Mouse (Mus musculus) cerebellum, adult (tissue): Measurements from ENCODE around the gene Iah1.

Experiments used
- ATAC-seq: cut with Nextera tagmentation; 2 replicates; pipeline ENCODE4 v1.9.2; 2017; ENCODE audit warnings: mild to moderate bottlenecking, moderate library complexity, mixed read lengths; ENCODE audit not compliant: insufficient number of reproducible peaks, low FRiP score, low TSS enrichment

The Iah1 gene

GRCm38 (mm10) chr12:21318143-21318895 is 2.1 kb downstream of the Iah1 start:
- ATAC-seq = no peak

GRCm38 (mm10) chr12:21320317-21320716 is 4.1 kb downstream of the Iah1 start:
- ATAC-seq = no peak

GRCm38 (mm10) chr12:21321170-21321569 is 5.0 kb downstream of the Iah1 start:
- no peak for ATAC-seq

DNA sequence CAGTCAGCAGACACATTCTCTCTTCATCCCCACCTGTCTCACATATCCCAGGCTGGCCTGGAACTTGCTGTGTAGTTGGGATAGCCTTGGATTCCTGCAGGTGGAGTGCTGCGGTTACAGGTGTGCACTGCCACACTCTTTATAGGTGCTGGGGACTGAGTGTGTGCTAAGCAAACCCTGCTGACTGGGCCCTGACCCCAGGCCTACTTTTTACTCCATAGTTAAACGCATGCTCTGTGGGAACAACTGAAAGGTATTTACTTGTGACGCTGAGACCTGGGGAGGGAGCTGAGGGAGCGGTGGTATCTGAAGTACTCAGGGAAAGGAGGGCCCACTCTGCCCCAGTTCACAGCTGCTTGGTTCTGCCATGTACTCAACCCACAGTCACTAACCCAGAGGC is 6.1 kb downstream of the Iah1 start:
- ATAC-seq = no peak

DNA sequence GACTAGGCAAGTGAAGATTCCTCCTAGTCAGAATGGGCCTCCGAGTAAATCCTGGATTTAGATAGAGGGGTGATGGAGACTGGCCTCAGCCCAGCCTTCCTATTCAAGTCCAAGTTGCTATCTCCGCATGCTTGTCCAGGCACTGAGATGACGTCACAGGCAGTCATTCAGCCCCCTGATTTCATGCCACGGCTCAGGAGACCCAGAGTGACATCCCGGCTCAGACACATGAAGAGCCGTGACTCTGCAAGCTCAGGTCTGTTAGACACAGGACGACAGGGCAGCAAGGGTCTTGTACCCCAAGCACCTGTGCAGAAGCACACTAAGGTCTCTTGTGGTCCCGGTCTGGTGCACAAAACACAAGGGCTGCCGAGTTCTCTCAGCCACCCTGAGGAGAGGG is 6.7 kb downstream of the Iah1 start:
- ATAC-seq = no peak

- no peak for ATAC-seq
Measured at GRCm38 (mm10) chr12:21324101-21324500, 7.9 kb downstream of the Iah1 start.

GRCm38 (mm10) chr12:21325266-21325665 is 9.1 kb downstream of the Iah1 start:
- ATAC-seq = no peak

DNA sequence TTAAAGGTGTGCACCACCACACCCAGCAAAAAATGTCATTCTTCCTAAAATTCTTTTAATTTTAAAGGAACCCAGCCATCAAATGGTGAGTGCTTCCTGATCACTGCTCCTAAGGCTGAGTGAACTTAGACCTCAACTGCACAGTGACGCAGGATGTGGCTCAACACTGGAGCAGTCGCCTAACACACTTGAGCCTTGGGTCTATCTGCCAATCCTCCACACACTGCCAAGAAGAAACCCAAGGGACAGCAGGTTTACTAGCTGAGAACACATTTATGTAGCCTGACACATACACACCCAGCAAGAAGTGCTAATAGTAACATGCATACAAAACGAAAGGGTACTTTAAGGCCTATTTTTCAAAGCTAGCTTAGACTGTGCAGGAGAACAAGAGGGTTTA is 10.1 kb downstream of the Iah1 start:
- no peak for ATAC-seq

DNA sequence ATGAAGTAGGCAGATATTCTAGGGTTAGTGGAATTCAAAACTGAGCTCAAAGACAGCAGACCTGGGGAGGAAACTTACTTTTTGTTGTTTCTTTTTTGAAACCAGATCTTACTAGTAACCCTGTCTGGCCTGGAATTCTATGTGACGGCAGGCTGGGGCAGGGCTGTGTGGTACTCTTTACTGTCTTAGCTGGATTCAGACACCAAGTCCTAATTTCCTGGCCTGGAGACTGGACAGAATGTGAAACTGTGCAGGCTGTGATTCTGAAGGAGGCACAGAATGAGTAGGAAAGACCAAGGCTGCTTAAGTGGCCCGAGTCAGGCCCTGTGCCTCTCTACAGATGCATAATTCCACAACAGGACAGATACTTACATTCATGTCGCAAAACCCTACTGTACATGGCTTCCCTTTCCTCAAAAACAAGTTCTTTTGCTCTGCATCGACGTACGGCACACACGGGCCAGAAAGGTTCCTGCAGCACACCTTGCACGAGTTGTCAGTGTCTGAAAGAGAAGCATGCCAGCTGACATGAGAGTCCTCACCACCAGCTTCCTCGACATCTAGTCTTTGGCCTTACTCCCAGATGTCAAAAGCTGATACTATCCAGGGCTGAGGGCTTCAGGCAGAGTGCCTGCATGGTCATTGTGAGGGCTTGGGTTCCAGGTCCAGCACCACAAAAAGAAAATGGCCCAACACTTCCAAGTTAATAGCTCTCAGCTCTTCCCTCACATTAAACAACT is 13.6 kb downstream of the Iah1 start:
- ATAC-seq = no peak

DNA sequence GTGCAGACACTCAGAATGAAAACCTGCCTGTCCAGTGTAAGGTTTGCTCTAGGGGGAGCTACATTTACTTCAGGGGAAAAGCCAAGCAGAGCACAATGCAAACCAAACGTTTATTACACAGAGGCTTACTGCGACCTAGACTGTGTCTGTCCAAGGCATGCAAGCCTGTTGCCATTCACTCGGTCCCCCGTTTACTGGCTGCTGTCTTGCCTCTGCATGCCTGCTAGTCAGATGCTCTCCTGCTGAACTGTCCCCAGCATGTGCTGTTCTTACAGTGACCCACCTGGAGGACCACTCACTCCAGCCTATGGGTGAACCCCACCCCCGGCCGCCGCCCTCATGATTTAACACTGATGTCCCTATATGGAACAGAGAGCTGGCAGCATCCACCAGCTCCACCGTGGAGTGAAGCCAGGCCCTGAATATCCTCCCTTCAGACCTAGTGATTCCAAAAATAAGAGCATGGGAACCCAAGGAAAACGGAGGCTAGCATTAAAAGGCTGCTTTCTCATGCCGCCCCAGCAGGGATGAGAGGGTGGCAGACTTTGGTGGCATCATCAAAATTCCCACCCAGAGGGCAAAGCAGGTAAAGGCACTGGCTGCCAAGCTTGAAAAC is 14.9 kb downstream of the Iah1 start:
- no peak for ATAC-seq

GRCm38 (mm10) chr12:21331711-21332110 is 15.5 kb downstream of the Iah1 start:
- ATAC-seq = no peak

DNA sequence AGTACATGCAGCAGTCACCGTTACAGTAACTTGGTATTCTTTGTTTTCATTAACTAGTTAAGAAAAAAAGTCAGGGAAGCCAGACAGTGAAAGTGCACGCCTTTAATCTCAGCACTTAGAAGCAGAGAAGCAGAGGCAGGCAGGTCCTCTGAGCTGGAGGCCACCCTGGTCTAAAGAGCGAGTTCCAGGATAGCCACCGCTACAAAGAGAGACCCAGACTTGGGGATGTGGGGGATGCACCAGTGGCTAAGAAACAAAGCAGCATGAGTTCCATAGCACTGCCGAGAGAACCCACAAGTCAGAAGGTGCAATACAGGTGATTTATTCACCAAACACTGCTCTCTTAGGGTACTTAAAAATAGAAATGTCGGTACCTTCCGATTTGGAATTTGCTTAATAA is 16.8 kb downstream of the Iah1 start:
- ATAC-seq = no peak

DNA sequence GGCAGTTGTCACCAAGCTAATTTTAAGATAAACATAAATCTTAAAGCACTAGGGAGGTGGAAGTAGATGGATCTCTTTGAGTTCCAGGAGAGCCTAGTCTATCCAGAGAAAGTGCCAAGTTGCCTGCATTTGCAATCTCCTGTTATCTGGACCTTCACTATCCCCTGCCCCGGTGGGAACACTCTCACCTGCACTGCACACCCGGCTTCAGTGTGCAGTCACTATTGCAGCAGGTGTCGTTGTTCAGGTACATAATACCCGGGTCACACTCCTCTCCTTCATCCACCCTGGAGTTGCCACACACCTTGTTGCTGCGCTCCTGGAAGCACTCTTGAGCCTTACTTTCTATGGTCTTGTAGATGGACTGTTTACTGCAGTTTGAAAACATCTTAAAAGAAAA is 17.6 kb downstream of the Iah1 start:
- no peak for ATAC-seq

DNA sequence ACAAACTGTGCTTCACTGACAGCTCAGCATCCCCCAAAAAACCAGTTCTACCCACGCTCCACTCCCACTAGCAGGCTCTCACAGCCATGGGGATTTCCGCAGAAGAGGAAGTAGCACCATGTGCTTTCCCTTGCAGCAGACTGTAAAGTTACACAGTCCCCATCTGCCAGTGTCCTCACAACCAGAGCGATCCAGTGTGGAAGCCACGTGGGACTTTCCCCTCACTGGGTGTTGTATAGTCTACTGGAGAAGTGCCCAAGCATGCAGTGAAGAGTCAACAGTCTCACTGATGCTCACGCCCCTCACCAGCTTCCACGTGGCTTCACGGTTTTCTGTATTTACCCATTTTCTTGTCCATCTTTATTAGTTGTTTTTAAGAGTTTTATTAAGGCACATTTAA is 19.7 kb downstream of the Iah1 start:
- ATAC-seq = no peak

DNA sequence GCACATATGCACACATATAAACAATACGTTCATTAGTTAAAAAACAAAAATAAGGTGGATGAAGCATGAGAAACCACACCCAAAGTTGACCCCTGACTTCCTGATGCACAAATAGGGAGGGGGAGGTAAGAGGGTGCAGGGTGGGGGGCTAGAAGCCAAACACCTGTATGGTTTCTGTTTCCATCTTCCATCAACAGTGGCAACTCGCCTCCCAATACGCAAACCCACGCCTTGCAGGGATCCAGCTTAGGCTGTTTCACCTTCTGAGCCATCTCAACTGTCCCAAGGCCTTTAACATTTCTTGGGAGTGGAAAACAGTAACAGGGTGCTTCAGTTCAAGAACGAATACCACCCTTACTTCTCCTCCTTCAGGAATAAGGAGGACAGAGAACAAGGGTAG is 21.0 kb downstream of the Iah1 start:
- no peak for ATAC-seq

DNA sequence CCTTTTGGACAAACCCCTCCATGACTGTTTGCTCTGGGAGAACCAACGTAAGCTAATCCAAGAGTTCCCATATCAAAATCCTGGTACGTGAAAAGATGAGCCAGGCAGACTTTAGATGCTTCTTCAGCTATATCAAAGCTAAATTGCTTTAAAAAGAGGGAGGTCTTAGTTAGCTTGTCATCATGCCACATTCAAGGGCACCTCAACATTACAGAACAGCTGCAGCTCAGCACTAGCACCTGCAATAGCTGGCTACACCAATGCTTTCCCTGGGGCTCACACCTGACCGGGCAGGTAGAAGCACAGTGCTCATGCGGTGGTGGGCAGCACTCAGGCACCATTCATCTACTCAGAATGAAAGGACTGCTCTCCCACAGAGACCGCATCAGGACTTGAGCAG is 24.5 kb downstream of the Iah1 start:
- ATAC-seq = no peak

GRCm38 (mm10) chr12:21346972-21347371 is 30.8 kb downstream of the Iah1 start:
- ATAC-seq = no peak

DNA sequence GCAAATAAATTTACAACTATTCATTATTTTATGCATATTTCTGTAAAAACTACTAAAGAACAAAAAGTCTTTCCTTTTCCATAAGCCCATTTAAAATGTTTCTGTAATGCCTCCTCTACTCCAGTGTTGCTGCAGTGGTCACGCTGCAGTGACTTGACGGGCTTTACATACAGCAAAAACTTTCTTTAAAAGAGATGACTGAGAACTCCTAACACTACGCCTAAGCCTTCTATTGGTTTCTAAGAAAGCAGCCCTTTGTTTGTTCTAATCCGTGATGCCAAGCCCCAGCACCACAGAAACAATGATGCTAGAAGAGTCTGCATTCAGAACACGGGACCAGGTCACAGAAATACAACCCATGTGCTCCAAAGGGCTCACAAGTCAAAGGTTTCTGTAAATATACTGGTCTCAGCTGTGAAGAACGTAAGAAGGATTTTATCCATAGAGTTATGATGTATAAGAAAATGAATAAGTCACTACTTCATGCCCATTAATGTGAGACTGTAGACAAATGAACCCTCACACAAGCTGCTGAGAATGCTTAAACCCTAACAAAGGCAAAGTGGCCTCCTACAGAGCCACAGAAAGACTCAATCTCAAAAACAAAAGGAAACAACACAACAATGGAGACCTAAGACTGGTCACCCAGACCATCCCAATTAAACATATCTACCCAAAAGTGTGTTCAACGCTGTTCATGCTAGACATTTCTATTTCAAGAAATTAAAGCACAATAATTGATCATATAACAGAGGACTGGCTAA is 34.1 kb downstream of the Iah1 start:
- ATAC-seq = no peak

DNA sequence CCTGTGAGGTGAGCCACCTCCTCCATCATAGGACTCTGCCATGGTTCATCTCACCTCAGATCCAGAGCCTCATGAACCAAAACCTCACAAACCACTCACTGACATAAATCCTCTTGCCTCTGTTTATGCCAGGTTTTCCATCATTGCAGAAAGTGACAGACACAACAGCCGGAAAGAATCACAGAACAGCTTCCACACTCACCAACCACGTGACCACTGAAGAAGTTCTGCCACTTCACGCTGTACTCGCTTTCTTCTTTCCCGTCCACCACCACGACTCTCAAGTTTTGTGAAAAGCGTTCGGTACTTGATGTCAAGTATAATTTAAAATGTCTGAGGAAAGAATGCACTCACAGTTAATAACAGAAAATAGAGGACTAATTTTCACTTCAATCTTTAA is 37.5 kb downstream of the Iah1 start:
- no peak for ATAC-seq

GRCm38 (mm10) chr12:21362686-21363085 is 46.5 kb downstream of the Iah1 start:
- ATAC-seq = no peak

DNA sequence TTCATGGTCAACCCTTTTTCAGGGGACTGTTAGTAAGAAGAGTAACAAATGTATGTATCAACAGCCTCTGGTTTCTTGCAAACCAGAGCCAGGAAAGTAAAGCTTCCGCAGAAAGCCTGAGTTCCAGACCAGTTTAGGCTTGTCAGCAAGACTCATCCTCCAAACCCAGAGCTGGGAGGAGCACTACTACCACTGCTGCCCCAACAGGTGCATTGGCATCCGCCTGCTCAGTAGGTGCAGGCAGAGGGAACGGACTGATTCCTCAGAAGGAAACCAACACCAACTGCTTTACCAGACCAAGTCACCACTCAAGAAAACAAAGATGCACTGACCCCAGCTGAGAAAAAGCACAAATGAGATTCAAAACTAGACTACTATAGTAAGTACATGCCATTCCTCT is 47.0 kb downstream of the Iah1 start:
- ATAC-seq = no peak
